Mouse (Mus musculus): ENCODE results near the gene Appl1. TPM values are rescaled to one million over a fixed set of nuclear protein-coding genes. Genes with fewer than 3 reads are reported as not detected.

The Appl1 gene
- total RNA-seq, 2 experiments from 2014 or later, result 19.3 to 19.5 TPM

- intact Hi-C loops (cut with DNase I; ENCODE audit: low total_unique reads), result no loop called here
- no peak for DNase-seq
Observed at GRCm38 (mm10) chr14:26879976-26880375, 91.1 kb downstream of the Appl1 start.

GRCm38 (mm10) chr14:26878756-26879155, 92.3 kb downstream of the Appl1 start:
- DNase-seq, result no peak

More at GRCm38 (mm10) chr14:26878756-26879155, 92.3 kb downstream of the Appl1 start:
- intact Hi-C loops (cut with DNase I; ENCODE audit: low total_unique reads), result no loop called here

Other genes starting within 250 kb of the Appl1 start
- gene Asb14, start 76.7 kb downstream of the Appl1 start, total RNA-seq (2021), result 10 to 100 TPM; 33.2 to 37.8 TPM
- not detected for gene Hesx1, start 23.2 kb upstream of the Appl1 start, total RNA-seq (2021)
- 1 to 10 TPM; 4.6 to 4.7 TPM for gene Il17rd, start 67.7 kb upstream of the Appl1 start, total RNA-seq (2021)
- gene Arhgef3, start 143.7 kb upstream of the Appl1 start, total RNA-seq (2021), result 10 to 100 TPM; 15.1 to 15.8 TPM